Mouse (Mus musculus): ENCODE results near the gene Lrrc38. TPM values are rescaled to one million over a fixed set of nuclear protein-coding genes. Genes with fewer than 3 reads are reported as not detected.

Lrrc38 gene
- total and polyA plus RNA-seq, 3 experiments: not detected

DNA sequence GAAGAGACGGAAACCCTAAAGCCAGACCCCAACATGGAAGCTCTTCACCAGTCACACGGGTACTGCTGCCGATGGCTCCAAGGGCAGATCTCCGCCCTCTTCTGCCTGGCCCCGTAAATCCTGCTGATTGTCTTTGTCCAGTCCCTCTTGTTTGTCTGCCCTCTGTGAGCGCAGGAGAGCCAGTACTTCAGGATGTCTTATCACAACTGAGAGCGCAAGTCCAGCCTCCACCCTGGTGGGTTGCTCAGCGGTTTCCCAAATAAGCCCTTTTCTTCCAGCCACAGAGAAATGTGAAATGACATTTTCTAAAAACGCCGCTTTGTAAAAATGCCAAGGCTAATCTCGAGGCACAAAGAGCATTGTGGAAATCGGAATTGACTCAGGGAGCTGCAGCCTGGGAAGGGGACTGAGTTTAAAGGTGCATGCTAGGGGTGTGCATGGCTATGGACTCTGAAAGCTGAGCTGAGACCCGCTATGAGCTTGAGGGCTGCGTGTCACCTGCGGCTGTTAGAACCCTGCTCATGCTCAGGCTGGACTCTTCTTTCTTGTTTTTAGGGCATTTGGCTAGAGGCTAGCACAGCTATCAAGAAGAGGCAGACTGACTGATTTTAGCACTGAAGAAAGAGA is 17.0 kb downstream of the Lrrc38 start:
- no peaks in the 10 kb centered on the region for H3K4me1 ChIP-seq (ENCODE audit: control insufficient read depth in 1 of 2, insufficient read depth in 2 of 2)
- no peak for DNase-seq (ENCODE audit: extremely low read depth)
- TF ChIP-seq TBP (conservative IDR thresholded peaks at IDR 0.05; ENCODE audit: low read depth, low read length): no peak
- no peak for TF ChIP-seq KAT2A (IDR thresholded peaks at IDR 0.05; ENCODE audit: insufficient replicate concordance, low read length)
- TF ChIP-seq SMC3 (IDR thresholded peaks at IDR 0.05; ENCODE audit: low read depth, low read length): no peak
- TF ChIP-seq CHD1 (IDR thresholded peaks at IDR 0.05; ENCODE audit: low read depth, low read length): no peak
- TF ChIP-seq NRF1 (IDR thresholded peaks at IDR 0.05; ENCODE audit: low read depth, low read length): no peak
- no peak for TF ChIP-seq ZKSCAN1 (IDR thresholded peaks at IDR 0.05; ENCODE audit: borderline replicate concordance, low read depth, low read length)
- TF ChIP-seq JUN (IDR thresholded peaks at IDR 0.05; ENCODE audit: insufficient read depth, low read depth, low read length): no peak
- TF ChIP-seq POLR2AphosphoS2 (IDR thresholded peaks at IDR 0.05; ENCODE audit: low read depth, low read length): no peak
- no peak for TF ChIP-seq USF2 (conservative IDR thresholded peaks at IDR 0.05; ENCODE audit: low read depth, low read length)
- TF ChIP-seq NELFE (IDR thresholded peaks at IDR 0.05; ENCODE audit: low read depth, low read length): no peak
- TF ChIP-seq CTCF (conservative IDR thresholded peaks at IDR 0.05 in 1 of 2, IDR thresholded peaks at IDR 0.05 in 1 of 2; ENCODE audit: low read depth in 2 of 2, low read length in 2 of 2): no peak
- TF ChIP-seq E2F4 (IDR thresholded peaks at IDR 0.05; ENCODE audit: insufficient replicate concordance, low read depth, low read length): no peak
- no peak for TF ChIP-seq ETS1 (conservative IDR thresholded peaks at IDR 0.05; ENCODE audit: low read depth, low read length)
- TF ChIP-seq ZC3H11A (IDR thresholded peaks at IDR 0.05; ENCODE audit: low read depth, low read length): no peak
- TF ChIP-seq UBTF (IDR thresholded peaks at IDR 0.05; ENCODE audit: low read depth, low read length): no peak
- no peak for TF ChIP-seq HCFC1 (IDR thresholded peaks at IDR 0.05; ENCODE audit: low read depth, low read length)
- TF ChIP-seq MXI1 (IDR thresholded peaks at IDR 0.05; ENCODE audit: low read depth, low read length): no peak
- no peak for TF ChIP-seq JUND (conservative IDR thresholded peaks at IDR 0.05; ENCODE audit: low read depth, low read length)
- TF ChIP-seq MYC (IDR thresholded peaks at IDR 0.05; ENCODE audit: low read depth, low read length): no peak
- no peak overlapping the region for H3K27ac ChIP-seq (ENCODE audit: insufficient read depth, low read depth)
- no peak overlapping the region for H3K4me3 ChIP-seq (replicated peaks in 1 of 3; ENCODE audit: low read depth in 2 of 3, low read length in 2 of 3, poor library complexity in 1 of 3)
- H3K36me3 ChIP-seq (replicated peaks in 1 of 2; ENCODE audit: control insufficient read depth in 1 of 2, insufficient read depth in 1 of 2, low read length in 1 of 2): no peaks in the 10 kb centered on the region
- dilution Hi-C loops (cut with MboI; ENCODE audit: extremely low pct_ligation_motif_present, extremely low pct_unique_long_range_greater_than_20kb, low sequenced_read_pairs): no loop called here
- H3K27me3 ChIP-seq (replicated peaks): peaks cover 15% of the 10 kb centered on the region
- in situ Hi-C loops (cut with MboI; ENCODE audit: low pct_ligation_motif_present, low pct_unique_long_range_greater_than_20kb, low sequenced_read_pairs): no loop called here
- no peak overlapping the region for H3K4me2 ChIP-seq (ENCODE audit: insufficient read depth, low read depth, poor library complexity, severe bottlenecking)
- no peaks in the 10 kb centered on the region for H3K79me2 ChIP-seq (replicated peaks; ENCODE audit: control insufficient read depth, extremely low read depth, insufficient read depth, poor library complexity, severe bottlenecking)
- H3K9me3 ChIP-seq (replicated peaks; ENCODE audit: low read length): peaks cover 22% of the 10 kb centered on the region
- H3K9ac ChIP-seq (ENCODE audit: insufficient read depth, low read depth): no peak overlapping the region

GRCm38 (mm10) chr4:143379480-143379879 is 29.9 kb downstream of the Lrrc38 start:
- Histone ChIP-seq H3K4me3 (replicated peaks in 1 of 3; ENCODE audit: low read depth in 2 of 3, low read length in 2 of 3, poor library complexity in 1 of 3) (no peak overlapping the region), H3K79me2 (replicated peaks; ENCODE audit: control insufficient read depth, extremely low read depth, insufficient read depth, poor library complexity, severe bottlenecking) (no peaks in the 10 kb centered on the region), H3K36me3 (replicated peaks in 1 of 2; ENCODE audit: control insufficient read depth in 1 of 2, insufficient read depth in 1 of 2, low read length in 1 of 2) (no peaks in the 10 kb centered on the region), H3K9ac (ENCODE audit: insufficient read depth, low read depth) (no peak overlapping the region), H3K27me3 (replicated peaks) (peaks cover 47% of the 10 kb centered on the region), H3K9me3 (replicated peaks; ENCODE audit: low read length) (no peaks in the 10 kb centered on the region), H3K27ac (ENCODE audit: insufficient read depth, low read depth) (no peak overlapping the region), H3K4me2 (ENCODE audit: insufficient read depth, low read depth, poor library complexity, severe bottlenecking) (no peak overlapping the region), H3K4me1 (ENCODE audit: control insufficient read depth in 1 of 2, insufficient read depth in 2 of 2) (no peaks in the 10 kb centered on the region)
- no peak for DNase-seq (ENCODE audit: extremely low read depth)
- TF ChIP-seq PAX5 (IDR thresholded peaks at IDR 0.05; ENCODE audit: low read length) (no peak), SIN3A (IDR thresholded peaks at IDR 0.05; ENCODE audit: low read length) (no peak), CHD2 (IDR thresholded peaks at IDR 0.05; ENCODE audit: low read length) (no peak), JUND (conservative IDR thresholded peaks at IDR 0.05; ENCODE audit: low read depth, low read length) (no peak), EP300 (IDR thresholded peaks at IDR 0.05; ENCODE audit: low read length) (no peak), MEF2A (IDR thresholded peaks at IDR 0.05; ENCODE audit: borderline replicate concordance, low read depth, low read length) (no peak), MAZ (IDR thresholded peaks at IDR 0.05; ENCODE audit: low read depth, low read length) (no peak), USF1 (IDR thresholded peaks at IDR 0.05; ENCODE audit: low read depth, low read length) (no peak), POLR2AphosphoS2 (IDR thresholded peaks at IDR 0.05; ENCODE audit: low read depth, low read length) (no peak), SMC3 (IDR thresholded peaks at IDR 0.05; ENCODE audit: low read depth, low read length) (no peak), E2F4 (IDR thresholded peaks at IDR 0.05; ENCODE audit: insufficient replicate concordance, low read depth, low read length) (no peak), ETS1 (conservative IDR thresholded peaks at IDR 0.05; ENCODE audit: low read depth, low read length) (no peak), BHLHE40 (IDR thresholded peaks at IDR 0.05; ENCODE audit: low read depth, low read length) (no peak), CTCF (conservative IDR thresholded peaks at IDR 0.05 in 1 of 2, IDR thresholded peaks at IDR 0.05 in 1 of 2; ENCODE audit: low read depth in 2 of 2, low read length in 2 of 2) (no peak), POLR2A (IDR thresholded peaks at IDR 0.05; ENCODE audit: low read depth, low read length) (no peak)
- in situ Hi-C loops (cut with MboI; ENCODE audit: low pct_ligation_motif_present, low pct_unique_long_range_greater_than_20kb, low sequenced_read_pairs): no loop called here
- dilution Hi-C loops (cut with MboI; ENCODE audit: extremely low pct_ligation_motif_present, extremely low pct_unique_long_range_greater_than_20kb, low sequenced_read_pairs): no loop called here
